Mouse (Mus musculus): ENCODE measurements at regions not wholly inside any gene's neighbourhood (a gene's known extent, or its start where the extent isn't known, plus 50 kb on each side); places are given as distances from the start of the nearest gene placed in this dataset.

- DNase-seq (ENCODE audit: low read depth, low spot score): no peak
These were observed 693.0 kb upstream of the Adgrl3 start for GRCm38 (mm10) chr5:80326986-80327385.

GRCm38 (mm10) chr5:80345155-80345554 is 674.8 kb upstream of the Adgrl3 start:
- DNase-seq (ENCODE audit: low read depth, low spot score): no peak

GRCm38 (mm10) chr5:80358271-80358670 is 661.7 kb upstream of the Adgrl3 start:
- no peak for DNase-seq (ENCODE audit: low read depth, low spot score)

GRCm38 (mm10) chr5:80393656-80394055 is 626.3 kb upstream of the Adgrl3 start:
- peak; percentile 60 for DNase-seq (ENCODE audit: low read depth, low spot score)

- DNase-seq (ENCODE audit: low read depth, low spot score): no peak
These were observed 617.3 kb upstream of the Adgrl3 start for GRCm38 (mm10) chr5:80402666-80403065.

GRCm38 (mm10) chr5:80416116-80416515 is 603.8 kb upstream of the Adgrl3 start:
- DNase-seq (ENCODE audit: low read depth, low spot score): no peak
